Mouse (Mus musculus) urinary bladder, postnatal 0 days (tissue): ENCODE results near the gene Kcng3. TPM values are rescaled to one million over a fixed set of nuclear protein-coding genes. Genes with fewer than 3 reads are reported as not detected.

Experiments
- polyA plus RNA-seq: library from polyadenylated mRNA; unstranded; fragments of >200 nt; fragmentation: Nextera tagmentation; extraction: Ambion mirVana; gene quantifications from 2 replicates; pipeline ENCODE4 v1.2.1, GENCODE M21; 2015

The Kcng3 gene
- polyA plus RNA-seq: not detected in 2 replicates

GRCm38 (mm10) chr17:83631783-83632652, at the start of gene Kcng3:
TSS of gene Kcng3 (minus strand) at chr17:83631895.

Other genes starting within 250 kb of the Kcng3 start
- gene Cox7a2l, start 114.6 kb downstream of the Kcng3 start, polyA plus RNA-seq: 148 and 152 TPM in 2 replicates
- 41.0 and 48.8 TPM in 2 replicates for gene Mta3, start 74.3 kb upstream of the Kcng3 start, polyA plus RNA-seq
- 0.18 and 0.19 TPM in 2 replicates for gene Haao, start 216.1 kb upstream of the Kcng3 start, polyA plus RNA-seq